Mouse (Mus musculus): ENCODE results near the gene Armc8. TPM values are rescaled to one million over a fixed set of nuclear protein-coding genes. Genes with fewer than 3 reads are reported as not detected.

Gene Armc8
- polyA plus RNA-seq, 1 experiment from 2014 or later: 43.0 TPM

DNA sequence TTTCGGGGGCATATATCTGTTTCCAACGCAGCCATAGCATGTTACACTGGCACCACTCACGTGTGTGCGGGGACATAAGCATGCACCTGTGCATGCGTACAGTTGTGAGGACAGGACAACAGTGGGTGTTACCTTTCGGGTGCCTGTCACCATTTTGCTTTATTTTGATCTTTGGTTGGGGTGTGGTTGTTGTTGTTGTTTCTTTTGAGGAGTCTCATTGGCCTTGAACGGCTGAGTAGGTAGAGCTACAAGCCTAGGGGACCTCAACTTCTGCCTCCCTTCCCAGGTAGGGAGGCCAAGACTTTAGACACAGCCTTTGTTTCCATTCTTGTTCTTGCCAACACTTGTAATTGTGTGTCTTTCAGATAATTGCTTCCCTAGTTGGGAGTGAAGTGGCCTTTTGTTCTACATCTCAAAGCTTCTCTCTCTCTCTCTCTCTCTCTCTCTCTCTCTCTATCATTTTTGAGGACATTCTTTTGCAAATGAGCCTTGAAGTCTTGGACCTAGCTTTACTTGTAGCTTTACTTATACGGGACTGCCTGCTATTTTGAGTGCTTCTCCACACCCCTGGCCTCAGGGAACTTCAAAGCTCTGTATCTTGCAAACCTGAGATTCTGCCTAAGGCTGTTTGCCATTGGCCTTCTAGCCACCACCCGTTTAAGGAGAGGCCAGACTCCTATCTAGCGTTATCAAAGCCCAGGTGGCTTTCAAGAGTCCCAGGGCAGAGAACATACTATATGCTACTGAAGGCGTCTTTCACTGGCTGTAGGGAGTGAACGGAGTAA, 130.7 kb downstream of the Armc8 start:
- H3K36me3 ChIP-seq (replicated peaks): no peaks in the 10 kb centered on the region
- H3K4me1 ChIP-seq: peaks cover 33% of the 10 kb centered on the region
- H3K27me3 ChIP-seq: peaks cover 35% of the 10 kb centered on the region
- no peaks in the 10 kb centered on the region for H3K9me3 ChIP-seq
- no peak for ATAC-seq (ENCODE audit: low FRiP score)
- whole genome bisulfite sequencing: 77% methylated on average over 12 of the region's 12 CpGs
- no peak overlapping the region for H3K27ac ChIP-seq
- H3K9ac ChIP-seq: no peak overlapping the region
- no peak overlapping the region for H3K4me3 ChIP-seq (replicated peaks)
- H3K4me2 ChIP-seq: no peak overlapping the region

DNA sequence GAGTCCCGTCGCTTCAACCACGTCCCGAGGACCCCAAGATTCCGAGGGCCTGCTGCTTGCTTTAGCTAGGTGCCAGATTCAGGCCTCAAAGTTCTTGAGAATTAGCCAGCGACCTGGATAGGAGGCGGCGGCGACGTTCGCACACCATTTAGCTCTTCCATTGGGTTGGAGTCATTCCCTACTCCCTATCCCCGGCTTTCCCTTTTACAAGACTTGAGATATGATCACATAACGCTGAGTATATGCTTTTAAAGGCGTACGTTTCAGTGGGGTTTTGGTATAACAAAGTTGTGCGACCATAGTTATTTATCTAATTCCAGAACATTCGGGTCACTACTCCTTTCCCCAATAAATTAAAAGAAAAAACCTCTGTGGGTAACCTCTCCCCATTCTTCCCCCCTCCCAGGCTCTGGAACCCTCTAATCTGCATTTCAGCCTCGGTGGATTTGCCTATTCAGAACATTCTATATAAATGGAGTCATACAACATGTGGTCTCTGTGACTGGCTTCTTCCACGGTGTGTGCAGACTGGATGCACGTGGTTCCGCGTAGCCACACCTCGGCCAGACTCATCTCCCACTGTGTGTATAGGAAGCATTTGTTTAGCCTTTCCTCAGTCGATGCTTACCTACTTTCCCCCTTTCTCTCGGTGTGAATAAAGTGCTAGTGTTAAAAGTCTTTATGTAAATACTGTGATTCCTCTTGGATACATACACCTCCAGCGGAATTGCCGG, 131.5 kb downstream of the Armc8 start, which contains the start of gene Mras:
Mras (minus strand) TSS at position 351 of the 734 bp plus-strand sequence.
- Histone ChIP-seq H3K36me3 (replicated peaks) (no peaks in the 10 kb centered on the region), H3K27ac (peak within 1 kb of the TSS; percentile 85), H3K4me1 (peaks cover 38% of the 10 kb centered on the region), H3K4me3 (replicated peaks) (peak within 1 kb of the TSS; percentile 83), H3K9me3 (no peaks in the 10 kb centered on the region), H3K9ac (peak within 1 kb of the TSS; percentile 86), H3K4me2 (peak within 1 kb of the TSS; percentile 84), H3K27me3 (peaks cover 34% of the 10 kb centered on the region)
- 18% methylated on average over 27 of the region's 27 CpGs for WGBS
- 0 out of 2 replicates have a peak, but pooled peaks have one; percentile 2 for ATAC-seq (ENCODE audit: low FRiP score)

- no peaks in the 10 kb centered on the region for H3K36me3 ChIP-seq (replicated peaks)
- ATAC-seq (ENCODE audit: low FRiP score): peak; percentile 84
- peaks cover 28% of the 10 kb centered on the region for H3K27me3 ChIP-seq
- peak overlapping the region; percentile 83 for H3K4me3 ChIP-seq (replicated peaks)
- H3K4me2 ChIP-seq: peak overlapping the region; percentile 84
- H3K9ac ChIP-seq: peak overlapping the region; percentile 86
- under 1% methylated on average over 67 of the region's 86 CpGs for WGBS
- no peaks in the 10 kb centered on the region for H3K9me3 ChIP-seq
- H3K27ac ChIP-seq: peak overlapping the region; percentile 85
- peaks cover 38% of the 10 kb centered on the region for H3K4me1 ChIP-seq
These were observed 132.3 kb downstream of the Armc8 start for GRCm38 (mm10) chr9:99436182-99437030.

- peak; percentile 42 for ATAC-seq (ENCODE audit: low FRiP score)
- WGBS: 11% methylated on average over 16 of the region's 16 CpGs
- Histone ChIP-seq H3K4me2 (peak overlapping the region; percentile 84), H3K4me1 (peaks cover 38% of the 10 kb centered on the region), H3K9ac (peak overlapping the region; percentile 86), H3K9me3 (no peaks in the 10 kb centered on the region), H3K36me3 (replicated peaks) (no peaks in the 10 kb centered on the region), H3K27me3 (peaks cover 28% of the 10 kb centered on the region), H3K27ac (peak overlapping the region; percentile 85), H3K4me3 (replicated peaks) (peak overlapping the region; percentile 83)
These were observed 133.0 kb downstream of the Armc8 start for GRCm38 (mm10) chr9:99435619-99436181.

DNA sequence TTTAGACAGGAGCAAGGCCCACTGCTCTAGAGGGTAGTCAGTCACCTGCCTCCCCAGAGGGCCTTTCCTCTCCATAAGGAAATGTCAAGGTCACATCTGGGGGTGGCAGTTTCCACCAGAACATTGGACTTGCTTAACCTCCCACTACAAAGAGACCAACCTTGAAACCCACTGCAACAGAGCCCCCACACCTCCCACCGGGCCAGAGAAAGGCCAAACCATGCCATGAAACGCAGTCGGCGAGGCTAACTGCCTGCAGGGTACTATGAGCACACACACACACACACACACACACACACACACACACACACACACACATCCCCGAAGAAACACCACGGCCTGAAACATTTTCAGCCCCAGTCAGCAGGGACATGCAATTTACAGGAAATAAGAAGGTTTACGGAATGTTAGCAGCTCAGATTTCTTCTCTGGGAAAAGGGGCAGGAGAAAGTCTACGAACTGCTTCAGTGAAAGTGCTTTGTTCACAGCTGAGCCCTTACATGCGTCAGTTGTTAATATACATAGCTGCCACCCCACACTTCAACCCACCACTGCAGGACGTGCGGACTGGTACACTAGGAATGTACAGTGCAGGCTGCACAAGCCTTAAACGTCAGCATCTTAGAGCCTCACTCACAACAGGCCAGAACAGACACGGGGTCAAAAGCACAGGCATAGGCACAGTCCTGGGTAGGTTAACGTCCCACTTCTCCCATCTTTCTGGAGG, 133.6 kb downstream of the Armc8 start:
- Histone ChIP-seq H3K27ac (peak overlapping the region; percentile 85; the same call in 1 of the 2 replicates), H3K9ac (peak overlapping the region; percentile 86), H3K4me2 (peak overlapping the region; percentile 84), H3K4me1 (peaks cover 38% of the 10 kb centered on the region), H3K9me3 (no peaks in the 10 kb centered on the region), H3K4me3 (replicated peaks) (peak overlapping the region; percentile 83), H3K36me3 (replicated peaks) (no peaks in the 10 kb centered on the region), H3K27me3 (peaks cover 28% of the 10 kb centered on the region)
- 36% methylated on average over 14 of the region's 14 CpGs for WGBS
- peak; percentile 50 for ATAC-seq (ENCODE audit: low FRiP score)

- no peaks in the 10 kb centered on the region for H3K9me3 ChIP-seq
- H3K36me3 ChIP-seq (replicated peaks): no peaks in the 10 kb centered on the region
- no peak overlapping the region for H3K9ac ChIP-seq
- H3K4me1 ChIP-seq: peaks cover 38% of the 10 kb centered on the region
- H3K27me3 ChIP-seq: peaks cover 5% of the 10 kb centered on the region
- ATAC-seq (ENCODE audit: low FRiP score): no peak
- H3K4me3 ChIP-seq (replicated peaks): no peak overlapping the region
- WGBS: 87% methylated on average over 4 of the region's 4 CpGs
- no peak overlapping the region for H3K4me2 ChIP-seq
- no peak overlapping the region for H3K27ac ChIP-seq
These were observed 136.2 kb downstream of the Armc8 start for GRCm38 (mm10) chr9:99432478-99432877.

DNA sequence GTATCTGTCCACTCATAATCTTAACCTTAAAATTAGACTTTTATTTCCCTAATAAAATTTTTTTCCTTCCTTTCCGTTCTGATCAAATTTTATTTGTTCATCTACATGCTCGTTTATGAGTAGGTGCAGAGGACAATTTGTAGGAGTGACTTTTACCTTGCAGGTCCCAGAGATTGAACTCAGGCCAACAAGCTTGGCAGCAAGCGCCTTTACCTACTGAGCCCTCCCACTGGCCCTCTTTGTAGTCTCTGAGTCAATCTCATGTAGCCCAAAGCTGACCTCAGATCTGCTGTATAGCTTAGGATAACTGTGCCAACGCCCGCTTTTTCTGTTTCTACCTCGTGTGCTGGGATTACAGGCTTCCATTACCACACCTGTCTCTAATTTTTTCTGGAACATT, 136.7 kb downstream of the Armc8 start:
- no peak for ATAC-seq (ENCODE audit: low FRiP score)
- Histone ChIP-seq H3K4me3 (replicated peaks) (no peak overlapping the region), H3K27ac (no peak overlapping the region), H3K9ac (no peak overlapping the region), H3K4me1 (peaks cover 33% of the 10 kb centered on the region), H3K36me3 (replicated peaks) (no peaks in the 10 kb centered on the region), H3K4me2 (no peak overlapping the region), H3K27me3 (peaks cover under 1% of the 10 kb centered on the region; the same call in 1 of the 2 replicates), H3K9me3 (no peaks in the 10 kb centered on the region)
- 82% methylated on average over 6 of the region's 6 CpGs for WGBS

DNA sequence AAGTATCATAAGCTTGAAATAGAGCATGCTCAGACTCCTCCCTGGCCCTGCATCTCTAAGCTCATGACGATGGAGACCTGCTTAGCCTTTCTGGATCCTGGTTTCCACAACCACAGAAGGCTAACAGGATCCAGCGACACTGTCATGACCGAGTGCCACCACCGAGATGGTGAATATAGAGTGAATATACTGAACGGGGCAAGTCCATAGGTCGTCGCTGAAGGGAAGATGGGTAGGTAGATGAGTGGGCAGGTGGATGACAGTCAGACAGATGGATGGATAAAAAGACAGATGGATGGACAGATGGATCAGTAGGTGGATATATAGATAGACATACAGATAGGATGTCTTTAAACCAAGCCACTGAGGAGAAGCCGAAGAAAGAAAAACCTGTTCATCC, 137.4 kb downstream of the Armc8 start:
- Histone ChIP-seq H3K27me3 (no peaks in the 10 kb centered on the region), H3K9me3 (no peaks in the 10 kb centered on the region), H3K27ac (no peak overlapping the region), H3K9ac (no peak overlapping the region), H3K4me3 (replicated peaks) (no peak overlapping the region), H3K36me3 (replicated peaks) (no peaks in the 10 kb centered on the region), H3K4me1 (peaks cover 31% of the 10 kb centered on the region), H3K4me2 (no peak overlapping the region)
- no peak for ATAC-seq (ENCODE audit: low FRiP score)
- WGBS: 95% methylated on average over 8 of the region's 8 CpGs

- whole genome bisulfite sequencing: 80% methylated on average over 6 of the region's 6 CpGs
These were observed 137.9 kb downstream of the Armc8 start for GRCm38 (mm10) chr9:99430806-99431205.

DNA sequence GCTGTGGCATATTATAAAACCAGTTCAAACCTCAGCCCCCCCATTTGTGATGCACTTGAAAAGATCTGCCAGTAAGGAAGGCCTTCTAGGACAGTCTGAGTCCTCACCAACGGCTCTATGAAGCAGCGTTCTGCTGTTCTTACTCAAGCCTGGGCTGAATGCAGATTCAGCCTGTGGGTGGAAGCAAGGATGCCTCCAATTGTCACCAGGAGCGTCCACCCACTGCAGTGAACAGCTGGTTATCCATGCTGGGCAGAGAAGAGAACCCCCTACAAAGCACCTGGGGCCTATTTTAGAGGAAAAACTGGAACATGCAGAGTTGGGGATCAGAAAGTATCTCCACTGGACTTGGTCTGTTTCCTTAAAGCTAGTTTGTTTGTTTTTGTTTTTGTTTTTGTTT, 138.9 kb downstream of the Armc8 start:
- Histone ChIP-seq H3K4me1 (peaks cover 23% of the 10 kb centered on the region), H3K4me3 (replicated peaks) (no peak overlapping the region), H3K9ac (no peak overlapping the region), H3K27me3 (no peaks in the 10 kb centered on the region), H3K36me3 (replicated peaks) (no peaks in the 10 kb centered on the region), H3K27ac (no peak overlapping the region), H3K4me2 (no peak overlapping the region), H3K9me3 (no peaks in the 10 kb centered on the region)
- no peak for ATAC-seq (ENCODE audit: low FRiP score)
- 89% methylated on average over 3 of the region's 3 CpGs for WGBS

More at GRCm38 (mm10) chr9:99430806-99431205, 137.9 kb downstream of the Armc8 start:
- H3K27me3 ChIP-seq: no peaks in the 10 kb centered on the region
- H3K4me2 ChIP-seq: no peak overlapping the region
- H3K27ac ChIP-seq: no peak overlapping the region
- no peaks in the 10 kb centered on the region for H3K9me3 ChIP-seq
- no peak overlapping the region for H3K4me3 ChIP-seq (replicated peaks)
- ATAC-seq (ENCODE audit: low FRiP score): no peak
- no peaks in the 10 kb centered on the region for H3K36me3 ChIP-seq (replicated peaks)
- peaks cover 30% of the 10 kb centered on the region for H3K4me1 ChIP-seq
- H3K9ac ChIP-seq: no peak overlapping the region

- no peak for ATAC-seq (ENCODE audit: low FRiP score)
- WGBS: 79% methylated on average over 11 of the region's 11 CpGs
- no peaks in the 10 kb centered on the region for H3K9me3 ChIP-seq
- no peak overlapping the region for H3K4me3 ChIP-seq (replicated peaks)
- no peak overlapping the region for H3K9ac ChIP-seq
- H3K27me3 ChIP-seq: no peaks in the 10 kb centered on the region
- H3K4me2 ChIP-seq: no peak overlapping the region
- H3K36me3 ChIP-seq (replicated peaks): no peaks in the 10 kb centered on the region
- H3K4me1 ChIP-seq: peaks cover 19% of the 10 kb centered on the region
- H3K27ac ChIP-seq: no peak overlapping the region
These were observed 139.9 kb downstream of the Armc8 start for GRCm38 (mm10) chr9:99428601-99429331.
